Mouse (Mus musculus) layer of hippocampus, adult 2 months (tissue): ENCODE measurements around the gene Arhgef7. TPM values are rescaled to one million over a fixed set of nuclear protein-coding genes. Genes with fewer than 3 reads are reported as not detected.

ENCODE experiments used
- DNase-seq, 2 experiments: peaks; one replicate each; pipeline ENCODE4 v3.0.0; 2022; ENCODE audit warnings: low spot score in 2 of 2
- H3K27ac ChIP-seq: fragments of 200-600 bp; 2 replicates; pipeline ENCODE4 v1.8.1; 2022
- H3K4me3 ChIP-seq: fragments of 200-600 bp; 2 replicates; pipeline ENCODE4 v1.8.1; 2022; ENCODE audit warnings: mild to moderate bottlenecking
- CTCF ChIP-seq: fragments of 200-600 bp; conservative IDR thresholded peaks from 2 replicates; pipeline ENCODE4 v1.8.1; 2022; ENCODE audit warnings: antibody characterized with exemption, mild to moderate bottlenecking, moderate library complexity
- total RNA-seq, 2 experiments: library from RNA; stranded (reverse); gene quantifications; 2 replicates each; pipeline ENCODE4 v1.2.3; 2021

Gene Arhgef7
- total RNA-seq, 2 experiments from 2014 or later = 120 to 123 TPM

DNA sequence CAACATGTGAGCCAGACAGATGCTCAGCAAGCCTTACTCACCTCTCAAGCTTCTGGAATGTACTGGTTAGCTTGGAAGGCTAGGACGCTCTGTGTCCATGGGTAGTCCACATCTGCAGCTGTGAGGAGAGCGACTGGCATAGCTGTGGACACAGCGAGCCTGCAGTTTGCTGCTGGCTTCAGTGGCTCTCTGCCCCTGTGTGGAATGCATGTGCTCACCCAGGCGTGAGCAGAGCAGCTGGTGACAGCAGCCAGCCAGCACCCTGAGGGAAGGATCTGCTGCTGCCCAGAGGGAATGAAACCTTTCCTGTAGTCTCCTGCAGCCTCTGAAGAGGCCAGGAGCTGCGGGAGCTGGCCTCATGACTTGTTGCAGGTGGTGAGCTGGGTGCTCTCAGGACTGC, 93.0 kb downstream of the Arhgef7 start:
- Histone ChIP-seq H3K4me3 (no peak overlapping the region), H3K27ac (peak overlapping the region; percentile 36; the same call in 1 of the 2 replicates)
- no peak for DNase-seq
- no peak for TF ChIP-seq CTCF

DNA sequence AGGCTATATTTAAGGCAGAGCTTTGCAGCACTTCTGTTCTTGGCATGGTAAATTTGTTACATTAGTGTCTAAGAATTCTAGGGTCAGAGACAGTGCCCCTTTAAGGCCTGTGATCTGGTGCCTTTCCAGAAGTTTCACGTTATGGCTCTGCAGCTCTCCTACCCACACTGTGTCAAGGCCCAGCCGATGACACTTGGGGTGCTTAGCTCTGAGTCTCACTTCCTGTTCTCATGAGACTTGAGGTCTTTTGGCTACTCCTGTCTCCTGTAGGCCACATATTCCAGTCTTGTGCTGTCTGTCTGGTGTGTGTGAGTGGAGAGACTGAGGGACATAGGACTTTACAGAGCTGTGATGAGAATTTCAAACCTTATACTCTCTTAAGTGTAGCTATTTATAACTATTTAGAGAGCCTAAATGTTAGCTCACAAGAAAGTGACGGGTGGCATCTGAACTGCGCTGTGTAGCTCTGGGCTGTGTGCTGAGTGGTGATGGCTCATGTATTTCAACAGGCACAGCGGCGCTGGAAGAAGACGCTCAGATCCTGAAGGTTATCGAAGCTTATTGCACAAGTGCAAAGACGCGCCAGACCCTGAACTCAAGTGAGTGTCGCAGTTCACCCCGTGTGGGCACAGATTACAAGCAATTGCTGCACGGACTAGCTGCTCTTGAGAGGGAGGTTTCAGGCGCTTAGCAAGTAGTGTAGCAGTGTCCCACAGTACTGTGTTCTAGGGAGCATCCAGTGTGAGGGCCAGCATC, 94.1 kb downstream of the Arhgef7 start:
- TF ChIP-seq CTCF = no peak
- no peak for DNase-seq
- H3K4me3 ChIP-seq = no peak overlapping the region
- no peak overlapping the region; the same call in 1 of the 2 replicates for H3K27ac ChIP-seq

DNA sequence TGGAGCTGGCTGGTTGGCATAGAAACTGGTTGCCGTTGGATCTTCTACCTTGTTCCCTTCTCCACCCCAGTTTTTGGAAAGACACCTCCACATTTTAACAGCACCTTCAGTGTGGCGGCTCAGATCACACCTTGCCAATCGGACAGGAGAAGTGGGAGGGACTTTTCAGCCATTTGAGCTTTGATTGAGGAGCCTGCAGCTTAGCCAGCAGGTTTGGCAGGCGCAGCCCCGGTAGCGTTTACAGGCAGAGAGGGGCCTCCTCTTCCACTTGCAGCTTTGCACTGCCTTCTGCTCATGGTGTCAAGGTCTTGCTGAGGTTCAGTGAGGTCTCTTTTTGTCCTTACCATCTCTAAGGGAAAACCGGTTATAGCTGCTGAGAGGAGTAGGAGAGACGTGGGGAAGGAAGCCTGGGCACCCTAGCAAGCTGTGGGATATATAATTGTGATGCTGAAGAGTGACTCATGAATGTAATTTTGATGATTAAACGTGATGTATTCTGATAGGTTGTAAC, 95.1 kb downstream of the Arhgef7 start:
- Histone ChIP-seq H3K4me3 (no peak overlapping the region), H3K27ac (peak overlapping the region; percentile 53)
- no peak for DNase-seq
- TF ChIP-seq CTCF = no peak

DNA sequence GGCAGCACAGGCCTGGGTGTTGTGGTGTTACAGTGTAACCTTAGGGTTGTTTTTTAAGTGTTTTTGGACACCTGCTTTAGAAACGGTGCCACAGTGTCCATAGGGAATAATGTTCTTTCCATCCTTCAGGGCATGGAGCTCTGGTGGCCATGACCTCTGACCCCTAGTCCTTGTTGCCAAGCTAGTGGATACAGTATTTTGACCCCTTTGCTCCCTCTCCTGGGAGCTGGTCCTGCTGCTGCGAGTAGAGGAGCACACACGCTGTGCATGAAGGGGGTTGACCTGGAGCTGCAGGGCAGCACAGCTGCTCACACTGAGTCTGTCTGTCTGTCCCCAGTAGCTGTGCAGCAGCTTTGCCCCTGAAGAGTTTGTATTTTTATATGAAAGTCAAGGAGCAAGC, 98.2 kb downstream of the Arhgef7 start:
- Histone ChIP-seq H3K4me3 (no peak overlapping the region), H3K27ac (no peak overlapping the region)
- DNase-seq = no peak
- no peak for TF ChIP-seq CTCF

DNA sequence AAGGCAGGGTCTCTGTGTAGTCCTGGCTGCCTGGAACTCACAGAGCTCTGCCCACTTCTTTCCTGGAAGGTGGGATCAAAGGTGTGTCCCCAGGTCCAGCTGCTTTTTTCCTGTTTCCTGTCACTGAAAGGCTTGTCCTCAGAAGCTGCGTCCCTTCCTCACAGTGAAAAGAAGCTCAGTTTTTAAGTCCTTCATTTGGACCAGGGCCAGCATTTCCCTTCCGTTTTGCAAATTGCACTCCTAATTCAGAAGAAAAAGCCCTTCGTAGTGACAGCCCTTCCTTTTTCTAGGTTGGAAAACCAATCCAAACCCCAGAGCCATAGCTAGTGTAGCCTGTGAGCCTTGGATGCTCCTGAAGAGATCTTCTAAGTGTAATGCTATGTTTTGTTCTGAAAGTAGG, 99.8 kb downstream of the Arhgef7 start:
- Histone ChIP-seq H3K27ac (no peak overlapping the region), H3K4me3 (no peak overlapping the region)
- no peak for TF ChIP-seq CTCF
- DNase-seq = no peak

DNA sequence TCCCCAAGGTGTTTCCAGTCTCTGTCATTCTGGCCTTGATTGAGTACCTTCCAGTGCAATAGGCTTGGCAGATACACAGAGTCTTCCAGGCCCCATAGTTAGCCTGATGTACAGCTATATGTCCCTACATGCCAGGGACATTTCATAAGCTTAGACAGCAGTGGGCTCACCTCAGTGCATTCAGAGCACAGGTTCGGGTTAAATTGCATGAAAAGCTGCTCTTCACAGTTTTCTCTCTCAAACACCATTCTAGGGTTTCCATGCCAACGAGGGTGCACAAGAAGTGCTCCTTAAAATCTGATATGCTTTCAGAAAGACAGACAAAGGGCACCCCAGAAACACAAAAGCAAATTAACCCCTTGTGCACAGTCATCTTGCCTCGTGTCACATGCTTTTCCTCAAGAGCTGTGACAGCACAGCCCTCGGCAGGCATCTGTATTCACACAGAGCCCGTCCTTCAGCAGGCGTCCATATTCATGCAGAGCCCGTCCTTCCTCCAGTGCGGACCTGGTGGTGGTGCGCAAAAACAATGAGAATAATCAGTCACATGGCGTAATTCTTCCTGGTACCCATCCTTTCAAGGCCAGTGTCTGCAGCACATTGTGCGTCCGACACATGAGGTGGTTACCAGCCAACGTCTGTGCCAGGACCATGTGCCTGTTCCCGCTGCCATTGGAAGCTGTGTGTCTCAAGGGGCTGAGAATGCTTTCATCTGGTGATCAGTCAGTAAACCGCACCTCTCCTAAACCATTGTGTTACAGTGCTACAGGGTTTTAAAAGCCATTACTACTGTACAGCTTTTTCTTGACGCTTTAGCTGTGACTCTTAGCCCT, 102.9 kb downstream of the Arhgef7 start:
- Histone ChIP-seq H3K4me3 (no peak overlapping the region), H3K27ac (peak overlapping the region; percentile 3; the same call in 1 of the 2 replicates)
- no peak for DNase-seq
- no peak for TF ChIP-seq CTCF

DNA sequence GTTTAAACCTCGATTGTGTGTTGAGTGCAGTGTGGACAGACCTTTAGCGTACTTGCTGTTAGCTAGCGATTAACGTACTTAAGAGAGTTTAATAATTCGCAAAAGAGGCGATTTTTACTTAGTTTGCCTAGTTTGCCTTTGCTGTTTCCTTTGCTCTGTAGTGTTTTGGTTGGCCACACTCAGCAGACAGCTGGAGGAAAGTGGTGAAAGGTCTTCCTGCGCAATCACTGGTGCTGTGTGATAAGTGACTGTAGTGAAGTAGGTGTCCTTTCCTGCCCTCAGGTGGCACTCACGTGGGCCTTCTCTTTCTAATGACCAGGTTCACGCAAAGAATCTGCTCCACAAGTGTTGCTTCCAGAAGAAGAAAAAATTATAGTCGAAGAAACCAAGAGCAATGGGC, 103.7 kb downstream of the Arhgef7 start:
- H3K27ac ChIP-seq = no peak overlapping the region

DNA sequence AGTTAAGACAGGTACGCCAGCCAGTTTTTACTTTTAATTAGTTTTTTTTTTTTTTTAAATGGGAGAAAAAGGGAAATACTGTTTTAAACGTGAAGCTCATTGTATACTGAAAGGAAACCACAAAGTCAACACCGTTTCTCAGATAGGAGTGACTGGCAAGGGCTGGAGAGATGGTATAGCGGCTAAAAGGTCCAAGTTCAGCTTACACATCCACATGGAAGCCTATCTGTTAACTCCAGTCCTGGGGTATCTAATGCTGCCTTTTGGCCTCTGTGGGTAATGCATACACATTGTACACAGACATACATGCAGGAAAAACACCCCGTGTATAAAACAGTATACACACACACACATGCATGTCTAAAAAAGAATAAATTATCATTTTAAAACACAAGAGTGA, 104.4 kb downstream of the Arhgef7 start:
- no peak for DNase-seq
- H3K27ac ChIP-seq = no peak overlapping the region
- no peak for TF ChIP-seq CTCF
- H3K4me3 ChIP-seq = no peak overlapping the region

More for the DNA sequence above, 103.7 kb downstream of the Arhgef7 start:
- H3K4me3 ChIP-seq = no peak overlapping the region
- TF ChIP-seq CTCF = no peak
- no peak for DNase-seq

DNA sequence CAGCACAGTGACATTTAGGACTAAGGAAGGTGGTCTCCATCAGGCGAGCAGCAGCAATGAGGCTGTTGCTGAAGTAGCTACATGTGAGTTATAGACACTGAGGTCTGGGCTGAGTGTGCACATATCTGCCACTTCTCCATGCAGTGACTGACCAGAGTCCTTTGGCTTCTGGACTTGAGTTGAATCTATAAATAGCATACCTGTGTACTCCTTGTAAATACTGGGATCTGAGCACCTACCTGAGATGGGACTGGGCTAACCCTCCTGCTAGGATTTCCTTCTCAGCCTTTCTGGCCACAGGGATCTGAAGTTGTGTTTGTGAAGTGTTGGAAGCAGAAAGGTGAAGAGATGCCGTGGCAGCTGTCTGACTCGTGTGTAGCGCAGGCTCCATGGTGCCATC, 105.6 kb downstream of the Arhgef7 start:
- H3K27ac ChIP-seq = no peak overlapping the region
- no peak overlapping the region for H3K4me3 ChIP-seq
- no peak for DNase-seq
- no peak for TF ChIP-seq CTCF

DNA sequence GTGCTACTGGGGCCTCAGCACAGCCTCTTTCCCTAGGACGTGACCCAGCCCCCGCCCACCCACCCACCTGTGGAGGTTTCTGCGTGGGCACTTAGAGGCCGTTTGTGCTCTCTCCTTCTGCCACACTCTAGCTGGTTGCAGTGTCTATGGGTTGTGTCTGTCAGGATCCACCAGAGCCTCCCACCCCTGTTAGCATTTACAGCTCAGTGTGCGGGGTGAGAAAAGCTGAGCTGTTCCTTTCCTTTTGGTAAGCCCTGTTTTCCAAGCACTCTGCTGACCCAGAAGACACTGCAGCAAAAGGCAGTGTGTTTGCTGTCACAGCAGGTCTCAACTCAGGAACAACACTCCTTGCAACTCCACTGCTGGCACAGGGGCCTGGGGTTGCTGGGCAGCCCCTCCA, 106.7 kb downstream of the Arhgef7 start:
- no peak for TF ChIP-seq CTCF
- H3K4me3 ChIP-seq = no peak overlapping the region
- peak overlapping the region; percentile 40; the same call in 1 of the 2 replicates for H3K27ac ChIP-seq
- DNase-seq = no peak

DNA sequence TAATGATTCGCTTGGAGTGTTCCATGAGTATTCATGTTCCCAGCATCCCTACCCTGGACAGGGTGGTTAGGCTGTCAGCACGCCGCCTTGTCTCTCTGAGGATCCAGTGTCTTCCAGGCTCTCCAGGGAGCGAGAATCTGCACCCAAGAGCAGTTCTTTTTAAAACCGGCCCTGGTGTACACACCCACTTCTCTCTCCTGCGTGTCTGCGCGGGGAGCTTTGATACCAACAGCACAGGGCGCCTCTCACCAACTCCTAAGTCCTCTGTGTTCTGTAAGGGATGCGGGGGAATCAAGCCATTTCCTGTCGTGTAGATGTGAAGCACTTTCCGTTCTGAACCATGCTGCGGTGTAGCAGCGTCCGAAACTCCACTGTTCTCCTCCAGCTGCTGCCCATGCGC, 107.2 kb downstream of the Arhgef7 start:
- TF ChIP-seq CTCF = no peak
- Histone ChIP-seq H3K4me3 (no peak overlapping the region), H3K27ac (no peak overlapping the region; the same call in 1 of the 2 replicates)
- DNase-seq = no peak

DNA sequence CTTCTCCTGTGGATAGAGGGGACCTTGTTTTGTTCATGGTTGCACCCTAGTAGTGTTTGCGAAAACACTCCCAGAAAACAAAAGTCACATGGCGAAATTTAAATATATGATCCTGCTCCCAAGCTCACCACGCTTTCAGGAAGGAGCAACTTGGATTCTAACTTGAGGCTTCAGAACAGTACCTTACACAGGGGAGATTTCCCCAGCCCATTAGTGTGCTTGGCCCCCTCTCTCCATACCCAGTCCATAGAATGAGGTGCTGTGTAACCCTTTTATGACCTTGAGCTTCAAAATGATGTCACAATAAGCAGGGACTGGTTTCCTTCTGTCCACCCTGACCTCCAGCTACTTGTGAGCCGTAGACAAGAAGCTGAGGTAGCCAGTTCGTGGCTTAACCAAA, 112.7 kb downstream of the Arhgef7 start, which contains the start of gene Tex29:
TSS of gene Tex29 (plus strand) at position 301 of the 400 bp plus-strand sequence.
- DNase-seq = no peak
- Histone ChIP-seq H3K27ac (no peak within 1 kb of the TSS), H3K4me3 (no peak within 1 kb of the TSS)
- TF ChIP-seq CTCF = no peak

DNA sequence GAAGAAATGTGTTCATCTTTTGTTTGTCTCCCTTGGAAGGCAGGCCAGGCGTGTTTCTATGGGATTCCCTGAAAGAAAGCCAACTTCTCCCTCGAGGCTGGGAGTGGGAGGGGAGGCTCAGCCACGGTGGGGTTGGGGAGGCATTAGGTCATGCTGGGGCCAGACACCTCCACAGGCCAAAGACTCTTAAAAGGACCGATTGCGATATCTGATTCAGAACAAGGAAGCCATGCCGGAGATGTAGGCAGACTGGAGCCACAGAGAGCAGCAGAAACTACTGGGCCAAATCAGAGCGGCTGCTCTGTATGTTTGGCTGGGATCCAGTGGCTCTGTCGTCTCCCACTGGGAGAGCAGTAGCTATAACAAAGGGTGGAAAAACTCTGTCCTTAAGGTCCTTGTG, 114.0 kb downstream of the Arhgef7 start:
- Histone ChIP-seq H3K4me3 (no peak overlapping the region), H3K27ac (no peak overlapping the region)
- TF ChIP-seq CTCF = no peak
- DNase-seq = no peak
